Mouse (Mus musculus) intestine, embryonic 16.5 days (tissue): Measurements from ENCODE around the gene Rd3l. TPM values are rescaled to one million over a fixed set of nuclear protein-coding genes. Genes with fewer than 3 reads are reported as not detected.

ENCODE experiments used
- ATAC-seq: fragments of 200-750 bp; cut with Nextera tagmentation; 2 replicates; pipeline ENCODE4 v1.8.0; 2017; ENCODE audit warnings: moderate TSS enrichment, moderate library complexity
- H3K27ac ChIP-seq: fragments of 300-500 bp; sonication (generic); 2 replicates; pipeline ENCODE4 v1.5.1; 2014; ENCODE audit warnings: mild to moderate bottlenecking, low read length
- H3K27me3 ChIP-seq: fragments of 300-500 bp; sonication (generic); replicated peaks from 2 replicates; pipeline ENCODE4 v1.6.1; 2014; ENCODE audit warnings: low read length, control low read depth, mixed read lengths; ENCODE audit not compliant: control insufficient read depth, insufficient read depth
- H3K36me3 ChIP-seq: fragments of 300-500 bp; sonication (generic); 2 replicates; pipeline ENCODE4 v1.6.1; 2014; ENCODE audit warnings: low read length, control low read depth; ENCODE audit not compliant: control insufficient read depth, insufficient read depth
- H3K4me1 ChIP-seq: fragments of 300-500 bp; sonication (generic); 2 replicates; pipeline ENCODE4 v1.6.1; 2014; ENCODE audit warnings: low read length, control low read depth, mixed read lengths; ENCODE audit not compliant: control insufficient read depth, insufficient read depth
- H3K4me2 ChIP-seq: fragments of 300-500 bp; sonication (generic); 2 replicates; pipeline ENCODE4 v1.6.1; 2014; ENCODE audit warnings: low read depth, low read length, control low read depth
- H3K4me3 ChIP-seq: fragments of 300-500 bp; sonication (generic); 2 replicates; pipeline ENCODE4 v1.5.1; 2014; ENCODE audit warnings: mild to moderate bottlenecking, low read length
- H3K9ac ChIP-seq: fragments of 300-500 bp; sonication (generic); 2 replicates; pipeline ENCODE4 v1.6.1; 2014; ENCODE audit warnings: low read depth, low read length
- H3K9me3 ChIP-seq: fragments of 300-500 bp; sonication (generic); 2 replicates; pipeline ENCODE4 v1.6.1; 2016; ENCODE audit warnings: low read length, control low read depth; ENCODE audit not compliant: control insufficient read depth
- WGBS: fragments of 180-500 bp; shearing (Covaris S2); extraction: QIAGEN DNeasy Blood & Tissue Kit; methylation state at CpG from one replicate; pipeline ENCODE4 v1.1.7; 2014; 5-methylcytosine and 5-hydroxymethylcytosine counted together
- polyA plus RNA-seq: library from polyadenylated mRNA; unstranded; fragments of >200 nt; fragmentation: Nextera tagmentation; extraction: Ambion mirVana; gene quantifications from 2 replicates; pipeline ENCODE4 v1.2.1, GENCODE M21; 2015

Gene Rd3l
- polyA plus RNA-seq, 1 experiment from 2014 or later = not detected

DNA sequence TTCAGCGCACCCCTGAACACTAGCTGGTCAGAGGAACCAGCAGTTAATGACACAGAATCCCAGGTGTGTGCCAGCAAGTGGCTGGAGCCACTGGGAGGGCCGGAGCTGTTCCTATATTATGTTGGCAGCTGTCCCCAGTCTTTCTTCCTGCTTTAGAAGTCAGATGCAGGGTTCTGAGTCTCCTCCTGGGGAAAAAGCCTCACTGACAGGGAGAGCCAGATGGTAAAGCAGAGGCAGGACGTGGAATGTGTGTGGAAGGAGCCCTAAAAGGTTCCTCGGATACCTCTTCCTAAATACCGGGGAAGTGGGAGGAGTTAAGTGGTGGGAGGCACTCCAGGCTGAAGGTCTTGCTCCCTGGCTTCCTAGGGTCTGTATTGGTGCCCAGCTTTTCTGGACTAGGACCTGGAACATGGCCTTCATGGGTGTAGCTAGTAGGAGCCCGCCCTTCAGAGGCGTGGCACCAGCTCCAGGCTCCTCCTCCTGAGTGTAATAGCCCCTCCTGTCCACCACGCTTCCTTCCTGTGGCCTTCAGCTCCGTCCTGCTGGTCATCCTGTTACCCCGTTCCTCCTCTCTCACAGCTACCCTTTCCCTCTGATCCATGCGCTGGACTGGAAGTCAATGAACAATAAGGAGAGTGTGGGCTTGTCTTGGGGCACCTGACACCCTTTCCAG is 47.9 kb downstream of the Rd3l start:
- ATAC-seq = peak; percentile 31
- H3K4me1 ChIP-seq = peaks cover 43% of the 10 kb centered on the region
- H3K27me3 ChIP-seq = no peaks in the 10 kb centered on the region
- H3K27ac ChIP-seq = peak overlapping the region; percentile 78
- peak overlapping the region; percentile 32; the same call in 1 of the 2 replicates for H3K9ac ChIP-seq
- H3K36me3 ChIP-seq = no peaks in the 10 kb centered on the region
- H3K4me2 ChIP-seq = peak overlapping the region; percentile 33; the same call in 1 of the 2 replicates
- H3K4me3 ChIP-seq = peak overlapping the region; percentile 12; the same call in 1 of the 2 replicates
- 53% methylated on average over 11 of the region's 11 CpGs for WGBS
- no peaks in the 10 kb centered on the region for H3K9me3 ChIP-seq

DNA sequence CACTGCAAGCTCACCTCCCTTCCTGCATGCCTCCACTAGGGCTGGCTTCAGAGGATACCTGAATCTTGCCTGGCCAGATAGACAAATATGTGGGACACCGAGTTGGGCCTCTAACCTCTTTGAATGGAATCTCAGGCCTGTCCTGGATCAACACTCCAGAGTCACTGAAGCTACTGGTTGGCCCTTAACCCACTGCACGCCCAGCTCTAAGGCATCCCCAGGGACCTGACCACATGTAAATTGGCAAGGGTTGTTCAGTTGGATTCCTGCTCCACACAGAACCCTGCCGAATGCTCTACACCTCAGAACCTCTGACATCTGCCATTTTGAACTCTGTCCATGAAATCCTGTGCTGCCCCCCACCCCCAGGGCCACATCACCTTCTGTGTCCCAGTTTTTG is 48.6 kb downstream of the Rd3l start:
- no peak overlapping the region for H3K4me3 ChIP-seq
- H3K9me3 ChIP-seq = no peaks in the 10 kb centered on the region
- no peak overlapping the region for H3K4me2 ChIP-seq
- H3K9ac ChIP-seq = no peak overlapping the region
- H3K36me3 ChIP-seq = no peaks in the 10 kb centered on the region
- 55% methylated on average over 3 of the region's 3 CpGs for WGBS
- H3K4me1 ChIP-seq = peaks cover 36% of the 10 kb centered on the region
- H3K27me3 ChIP-seq = no peaks in the 10 kb centered on the region
- H3K27ac ChIP-seq = peak overlapping the region; percentile 78
- ATAC-seq = no peak

- Histone ChIP-seq H3K36me3 (no peaks in the 10 kb centered on the region), H3K9ac (no peak overlapping the region), H3K4me1 (peaks cover 27% of the 10 kb centered on the region), H3K27ac (no peak overlapping the region), H3K27me3 (no peaks in the 10 kb centered on the region), H3K9me3 (no peaks in the 10 kb centered on the region), H3K4me2 (no peak overlapping the region), H3K4me3 (no peak overlapping the region)
- WGBS = 91% methylated on average over 9 of the region's 9 CpGs
- no peak for ATAC-seq
These were observed 49.6 kb downstream of the Rd3l start for GRCm38 (mm10) chr12:111931411-111932025.

Other genes with a start within 250 kb of the Rd3l start
- 75.7 and 83.4 TPM in 2 replicates for gene Klc1, start 222.5 kb downstream of the Rd3l start, polyA plus RNA-seq
- gene Xrcc3, start 167.4 kb downstream of the Rd3l start, polyA plus RNA-seq = 10.6 and 11.0 TPM in 2 replicates
- 232 and 245 TPM in 2 replicates for gene Zfyve21, start 167.1 kb downstream of the Rd3l start, polyA plus RNA-seq
- gene Ppp1r13b, start 73.2 kb downstream of the Rd3l start, polyA plus RNA-seq = 5.6 and 7.9 TPM in 2 replicates
- 900 and 957 TPM in 2 replicates for gene Atp5mpl, start 14.3 kb downstream of the Rd3l start, polyA plus RNA-seq
- gene Tdrd9, start 9.8 kb downstream of the Rd3l start, polyA plus RNA-seq = 0.20 and 0.24 TPM in 2 replicates
- gene Aspg, start 125.4 kb upstream of the Rd3l start, polyA plus RNA-seq = 38.4 and 40.4 TPM in 2 replicates
- 1.9 and 2.4 TPM in 2 replicates for gene Kif26a, start 164.9 kb upstream of the Rd3l start, polyA plus RNA-seq